Mouse (Mus musculus) liver, postnatal 0 days (tissue): ENCODE results near the gene Loxl4. TPM values are rescaled to one million over a fixed set of nuclear protein-coding genes. Genes with fewer than 3 reads are reported as not detected.

Experiments used
- ATAC-seq: fragments of 200-750 bp; cut with Nextera tagmentation; 2 replicates; pipeline ENCODE4 v1.8.0; 2017; ENCODE audit warnings: mild to moderate bottlenecking, moderate library complexity
- DNase-seq: peaks from one replicate; pipeline ENCODE4 v3.0.0-alpha.2; 2016
- H3K27ac ChIP-seq: fragments of 300-500 bp; sonication (generic); 2 replicates; pipeline ENCODE4 v1.5.1; 2014; ENCODE audit warnings: antibody characterized with exemption, moderate library complexity, mild to moderate bottlenecking, low read depth
- H3K27me3 ChIP-seq: fragments of 300-500 bp; sonication (generic); 2 replicates; pipeline ENCODE4 v1.6.1; 2014; ENCODE audit warnings: low read length, control low read depth, mixed read lengths; ENCODE audit not compliant: insufficient read depth
- H3K36me3 ChIP-seq: fragments of 300-500 bp; sonication (generic); replicated peaks from 2 replicates; pipeline ENCODE4 v1.6.1; 2014; ENCODE audit warnings: mild to moderate bottlenecking, control low read depth, low read length, moderate library complexity, mixed read lengths; ENCODE audit not compliant: insufficient read depth
- H3K4me1 ChIP-seq: fragments of 300-500 bp; sonication (generic); 2 replicates; pipeline ENCODE4 v1.6.1; 2014; ENCODE audit warnings: antibody characterized with exemption, mild to moderate bottlenecking, control low read depth; ENCODE audit not compliant: insufficient read depth
- H3K4me2 ChIP-seq: fragments of 300-500 bp; sonication (generic); 2 replicates; pipeline ENCODE4 v1.6.1; 2014; ENCODE audit warnings: low read depth, mild to moderate bottlenecking, low read length, moderate library complexity, mixed read lengths
- H3K4me3 ChIP-seq: fragments of 300-500 bp; sonication (generic); 2 replicates; pipeline ENCODE4 v1.5.1; 2014; ENCODE audit warnings: low read depth, low read length
- H3K9ac ChIP-seq: fragments of 300-500 bp; sonication (generic); replicated peaks from 2 replicates; pipeline ENCODE4 v1.6.1; 2014; ENCODE audit warnings: mild to moderate bottlenecking, moderate library complexity
- H3K9me3 ChIP-seq: fragments of 300-500 bp; sonication (generic); 2 replicates; pipeline ENCODE4 v1.6.1; 2016; ENCODE audit warnings: mild to moderate bottlenecking, control low read depth, low read length, mixed read lengths
- CTCF ChIP-seq: sonication (generic); IDR thresholded peaks from 2 replicates; pipeline ENCODE4 v1.5.1; 2016; ENCODE audit warnings: antibody characterized with exemption, low read depth
- EP300 ChIP-seq: IDR thresholded peaks from 2 replicates; pipeline ENCODE4 v1.6.1; 2016; ENCODE audit warnings: antibody characterized with exemption, low read depth, mild to moderate bottlenecking
- WGBS: fragments of 180-500 bp; shearing (Covaris S2); extraction: QIAGEN DNeasy Blood & Tissue Kit; methylation state at CpG from one replicate; pipeline ENCODE4 v1.1.7; 2014; ENCODE audit not compliant: insufficient replicate concordance; 5-methylcytosine and 5-hydroxymethylcytosine counted together
- polyA plus RNA-seq: library from polyadenylated mRNA; unstranded; fragments of >200 nt; fragmentation: Nextera tagmentation; extraction: Ambion mirVana; gene quantifications from 2 replicates; pipeline ENCODE4 v1.2.1, GENCODE M21; 2015

Loxl4 gene
- polyA plus RNA-seq, 1 experiment from 2014 or later, result 0.13 TPM

DNA sequence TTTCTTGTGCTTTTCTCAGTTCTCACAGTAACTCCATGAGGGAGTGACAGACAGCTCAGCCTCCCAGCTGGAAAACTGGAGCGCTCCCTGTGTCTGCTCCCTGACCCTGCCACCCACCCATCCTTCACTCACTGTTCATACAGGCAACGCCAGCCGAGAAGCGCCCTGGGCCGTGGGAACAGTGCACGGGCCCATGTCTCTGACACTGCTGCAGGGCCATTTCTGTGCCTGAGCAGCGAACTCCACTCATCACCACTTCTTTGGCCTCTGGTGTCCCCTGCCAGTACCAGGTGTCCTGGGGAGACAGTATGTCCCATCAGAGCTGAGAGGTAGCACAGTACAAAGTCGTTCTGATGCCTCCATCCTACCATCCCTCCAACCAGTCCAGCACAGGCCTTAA, 10.6 kb downstream of the Loxl4 start:
- Histone ChIP-seq H3K36me3 (no peaks in the 10 kb centered on the region), H3K27ac (no peak overlapping the region), H3K27me3 (no peaks in the 10 kb centered on the region), H3K9me3 (no peaks in the 10 kb centered on the region), H3K9ac (no peak overlapping the region), H3K4me2 (no peak overlapping the region), H3K4me3 (no peak overlapping the region), H3K4me1 (no peaks in the 10 kb centered on the region)
- TF ChIP-seq EP300, result no peak
- no peak for TF ChIP-seq CTCF
- DNase-seq (no peak), ATAC-seq (no peak)
- WGBS, result 84% methylated on average over 8 of the region's 8 CpGs

GRCm38 (mm10) chr19:42601445-42601844, 11.2 kb downstream of the Loxl4 start:
- no peak for TF ChIP-seq EP300
- no peak for TF ChIP-seq CTCF
- Histone ChIP-seq H3K9me3 (no peaks in the 10 kb centered on the region), H3K27me3 (no peaks in the 10 kb centered on the region), H3K4me1 (no peaks in the 10 kb centered on the region), H3K27ac (no peak overlapping the region), H3K4me2 (no peak overlapping the region), H3K4me3 (no peak overlapping the region), H3K9ac (no peak overlapping the region), H3K36me3 (no peaks in the 10 kb centered on the region)
- no peak for DNase-seq
- no peak for ATAC-seq
- 94% methylated on average over 2 of the region's 2 CpGs for WGBS

- Histone ChIP-seq H3K9ac (no peak overlapping the region), H3K36me3 (no peaks in the 10 kb centered on the region; the same call in 1 of the 2 replicates), H3K4me3 (no peak overlapping the region), H3K27ac (no peak overlapping the region), H3K4me1 (no peaks in the 10 kb centered on the region), H3K27me3 (no peaks in the 10 kb centered on the region), H3K4me2 (no peak overlapping the region), H3K9me3 (no peaks in the 10 kb centered on the region)
- no peak for ATAC-seq
- TF ChIP-seq EP300, result no peak
- TF ChIP-seq CTCF, result no peak
- no peak for DNase-seq
- WGBS, result 66% methylated on average over 3 of the region's 3 CpGs
These were observed 12.0 kb downstream of the Loxl4 start for GRCm38 (mm10) chr19:42600591-42600990.

- Histone ChIP-seq H3K4me2 (no peak overlapping the region), H3K27ac (no peak overlapping the region), H3K4me3 (no peak overlapping the region), H3K36me3 (no peaks in the 10 kb centered on the region; the same call in 1 of the 2 replicates), H3K9me3 (no peaks in the 10 kb centered on the region), H3K27me3 (no peaks in the 10 kb centered on the region), H3K4me1 (no peaks in the 10 kb centered on the region), H3K9ac (no peak overlapping the region)
- ATAC-seq, result no peak
- no peak for DNase-seq
- no peak for TF ChIP-seq CTCF
- 80% methylated on average over 17 of the region's 17 CpGs for WGBS
These were observed 12.7 kb downstream of the Loxl4 start for GRCm38 (mm10) chr19:42599891-42600290.

- no peaks in the 10 kb centered on the region for H3K27me3 ChIP-seq
- WGBS, result 90% methylated on average over 6 of the region's 6 CpGs
- DNase-seq, result no peak
- H3K27ac ChIP-seq, result no peak overlapping the region
- H3K4me2 ChIP-seq, result no peak overlapping the region
- no peak overlapping the region for H3K9ac ChIP-seq
- H3K4me3 ChIP-seq, result no peak overlapping the region
- no peaks in the 10 kb centered on the region for H3K4me1 ChIP-seq
- no peak for TF ChIP-seq CTCF
- TF ChIP-seq EP300, result no peak
- H3K9me3 ChIP-seq, result no peaks in the 10 kb centered on the region
- no peak for ATAC-seq
- peaks cover 10% of the 10 kb centered on the region for H3K36me3 ChIP-seq
These were observed 14.7 kb downstream of the Loxl4 start for GRCm38 (mm10) chr19:42597896-42598295.

- TF ChIP-seq EP300 (no peak), CTCF (no peak)
- Histone ChIP-seq H3K4me3 (no peak overlapping the region), H3K27me3 (no peaks in the 10 kb centered on the region), H3K36me3 (peaks cover 14% of the 10 kb centered on the region), H3K9me3 (no peaks in the 10 kb centered on the region), H3K27ac (no peak overlapping the region), H3K9ac (no peak overlapping the region), H3K4me1 (no peaks in the 10 kb centered on the region), H3K4me2 (no peak overlapping the region)
- WGBS, result 87% methylated on average over 12 of the region's 12 CpGs
- DNase-seq (no peak), ATAC-seq (no peak)
These were observed 15.3 kb downstream of the Loxl4 start for GRCm38 (mm10) chr19:42597286-42597685.

DNA sequence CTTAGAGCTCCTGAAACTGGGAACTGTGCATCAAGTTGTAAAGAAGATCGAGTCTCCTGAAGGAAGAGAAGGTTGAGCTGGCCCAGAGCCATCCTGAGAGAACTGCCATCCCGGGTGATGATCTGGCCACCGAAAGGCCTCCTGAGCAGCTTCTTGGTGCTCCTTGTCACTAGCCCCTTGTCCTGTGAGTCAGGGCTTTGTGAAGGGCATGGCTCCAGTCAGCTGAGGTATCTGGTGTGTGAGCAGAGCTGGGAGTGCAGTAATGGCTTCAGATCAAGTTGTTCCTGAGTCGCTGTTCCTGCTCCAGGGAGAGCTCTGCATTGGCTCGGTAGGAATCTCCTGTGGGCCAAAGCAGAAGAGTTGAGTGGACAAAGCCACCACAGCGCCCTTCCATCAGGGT, 17.5 kb downstream of the Loxl4 start:
- H3K9me3 ChIP-seq, result no peaks in the 10 kb centered on the region
- no peak overlapping the region for H3K4me2 ChIP-seq
- 88% methylated on average over 6 of the region's 6 CpGs for WGBS
- TF ChIP-seq EP300 (no peak), CTCF (no peak)
- H3K27me3 ChIP-seq, result no peaks in the 10 kb centered on the region
- no peak for ATAC-seq
- no peaks in the 10 kb centered on the region for H3K4me1 ChIP-seq
- H3K9ac ChIP-seq, result no peak overlapping the region
- H3K4me3 ChIP-seq, result no peak overlapping the region
- DNase-seq, result no peak
- H3K36me3 ChIP-seq, result peaks cover 34% of the 10 kb centered on the region
- H3K27ac ChIP-seq, result no peak overlapping the region
